Mouse (Mus musculus) forebrain, embryonic 15.5 days (tissue): ENCODE measurements around the gene Acp7. TPM values are rescaled to one million over a fixed set of nuclear protein-coding genes. Genes with fewer than 3 reads are reported as not detected.

Experiments
- ATAC-seq: fragments of 200-750 bp; cut with Nextera tagmentation; replicated peaks from 2 replicates; pipeline ENCODE4 v1.8.0; 2017; ENCODE audit warnings: mild to moderate bottlenecking, moderate TSS enrichment, moderate library complexity
- H3K27ac ChIP-seq: fragments of 300-500 bp; sonication (generic); replicated peaks from 2 replicates; pipeline ENCODE4 v1.5.1; 2015; ENCODE audit warnings: mild to moderate bottlenecking, inconsistent platforms
- H3K27me3 ChIP-seq: fragments of 300-500 bp; sonication (generic); 2 replicates; pipeline ENCODE4 v1.6.1; 2015; ENCODE audit warnings: inconsistent platforms
- H3K36me3 ChIP-seq: fragments of 300-500 bp; sonication (generic); 2 replicates; pipeline ENCODE4 v1.6.1; 2015; ENCODE audit warnings: mild to moderate bottlenecking, inconsistent platforms
- H3K4me1 ChIP-seq: fragments of 300-500 bp; sonication (generic); 2 replicates; pipeline ENCODE4 v1.6.1; 2015; ENCODE audit warnings: inconsistent platforms
- H3K4me2 ChIP-seq: fragments of 300-500 bp; sonication (generic); replicated peaks from 2 replicates; pipeline ENCODE4 v1.6.1; 2015; ENCODE audit warnings: mild to moderate bottlenecking, inconsistent platforms
- H3K4me3 ChIP-seq: fragments of 300-500 bp; sonication (generic); 2 replicates; pipeline ENCODE4 v1.5.1; 2015; ENCODE audit warnings: mild to moderate bottlenecking, inconsistent platforms
- H3K9ac ChIP-seq: fragments of 300-500 bp; sonication (generic); replicated peaks from 2 replicates; pipeline ENCODE4 v1.6.1; 2015; ENCODE audit warnings: mild to moderate bottlenecking, inconsistent platforms
- H3K9me3 ChIP-seq: fragments of 300-500 bp; sonication (generic); 2 replicates; pipeline ENCODE4 v1.6.1; 2016; ENCODE audit warnings: inconsistent platforms
- WGBS: fragments of 180-500 bp; shearing (Covaris S2); methylation state at CpG from one replicate; pipeline ENCODE4 v1.1.7; 2015; ENCODE audit warnings: mixed read lengths; 5-methylcytosine and 5-hydroxymethylcytosine counted together
- polyA plus RNA-seq: library from polyadenylated mRNA; unstranded; fragments of >200 nt; fragmentation: Nextera tagmentation; extraction: Ambion mirVana; gene quantifications from 2 replicates; pipeline ENCODE4 v1.2.1, GENCODE M21; 2015

Gene Acp7
- polyA plus RNA-seq, 1 experiment from 2014 or later, result not detected

DNA sequence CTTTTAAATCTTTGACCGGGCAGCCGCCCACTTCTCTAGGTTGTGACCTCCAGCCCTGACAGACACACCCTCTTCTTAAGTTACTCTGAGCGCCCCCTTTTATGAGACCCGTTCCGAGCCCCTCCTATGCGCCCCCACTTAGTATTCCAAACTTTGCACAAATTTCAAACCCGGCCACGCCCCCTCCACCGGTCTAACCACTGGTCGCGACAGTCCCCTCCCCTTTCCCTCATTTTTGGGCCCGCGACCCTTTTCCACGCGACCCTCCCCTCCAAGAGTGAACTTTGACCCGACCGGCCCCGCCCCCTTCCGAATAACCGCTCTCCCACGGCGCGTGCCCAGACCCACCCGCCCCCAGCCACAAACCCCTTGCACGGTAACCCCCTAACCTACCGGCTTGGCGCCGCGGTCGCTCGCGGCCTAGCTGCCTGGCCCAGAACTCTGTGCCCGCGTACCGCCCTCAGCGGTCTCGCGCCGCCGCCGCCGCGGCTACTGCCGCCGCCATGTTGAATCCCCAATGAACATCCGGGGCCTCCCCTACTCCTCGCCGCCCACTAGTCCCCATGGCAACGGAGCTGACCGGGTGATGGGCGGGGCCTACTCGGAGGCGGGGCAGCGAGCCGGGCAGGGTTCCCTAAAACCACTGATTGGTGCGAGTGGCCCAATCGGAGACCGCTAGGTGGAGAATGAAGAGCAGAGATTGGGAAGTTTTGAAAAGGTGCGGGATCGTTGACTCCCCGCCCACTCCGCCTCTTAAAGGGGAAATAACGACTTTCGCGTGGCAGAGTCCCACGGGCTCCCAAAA lies 33.3 kb downstream of the Acp7 start, which contains the start of the genes Samd4b and Pak4:
TSS of gene Samd4b (minus strand) at position 503 of the 805 bp plus-strand sequence.
TSS of gene Pak4 (minus strand) at position 544 of the 805 bp plus-strand sequence.
- H3K27ac ChIP-seq, result peak within 1 kb of the TSS; percentile 85
- H3K9ac ChIP-seq, result peak within 1 kb of the TSS; percentile 71
- no peaks in the 10 kb centered on the region for H3K9me3 ChIP-seq
- H3K4me2 ChIP-seq, result peak within 1 kb of the TSS; percentile 84
- peak; percentile 92 for ATAC-seq
- under 1% methylated on average over 65 of the region's 66 CpGs for WGBS
- H3K4me3 ChIP-seq, result peak within 1 kb of the TSS; percentile 60
- H3K4me1 ChIP-seq, result peaks cover 41% of the 10 kb centered on the region
- no peaks in the 10 kb centered on the region for H3K27me3 ChIP-seq
- no peaks in the 10 kb centered on the region for H3K36me3 ChIP-seq

DNA sequence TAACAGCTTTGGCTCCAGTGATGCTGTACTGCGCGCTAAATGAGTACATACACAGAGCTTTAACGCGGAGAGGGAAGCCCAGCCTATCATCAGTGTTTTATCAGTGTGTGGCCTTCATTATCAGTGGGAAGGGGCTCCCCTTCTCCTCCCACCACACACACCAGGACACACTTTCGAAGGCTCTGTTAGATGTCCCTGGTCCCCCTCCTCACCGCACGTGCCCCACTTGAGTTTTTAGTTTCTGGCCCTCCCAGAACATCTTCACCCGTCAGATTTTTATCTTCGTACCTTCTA lies 33.9 kb downstream of the Acp7 start:
- H3K4me2 ChIP-seq, result peak overlapping the region; percentile 84
- no peaks in the 10 kb centered on the region for H3K36me3 ChIP-seq
- peak overlapping the region; percentile 85 for H3K27ac ChIP-seq
- peak overlapping the region; percentile 60 for H3K4me3 ChIP-seq
- peak; percentile 3; the same call in 1 of the 2 replicates for ATAC-seq
- H3K9me3 ChIP-seq, result no peaks in the 10 kb centered on the region
- H3K9ac ChIP-seq, result peak overlapping the region; percentile 71
- H3K27me3 ChIP-seq, result no peaks in the 10 kb centered on the region
- WGBS, result 12% methylated on average over 9 of the region's 9 CpGs
- peaks cover 41% of the 10 kb centered on the region for H3K4me1 ChIP-seq

GRCm38 (mm10) chr7:28596436-28597276 lies 34.5 kb downstream of the Acp7 start:
- no peaks in the 10 kb centered on the region for H3K27me3 ChIP-seq
- no peaks in the 10 kb centered on the region for H3K9me3 ChIP-seq
- peak overlapping the region; percentile 84 for H3K4me2 ChIP-seq
- H3K4me3 ChIP-seq, result peak overlapping the region; percentile 60
- no peak for ATAC-seq
- peak overlapping the region; percentile 85 for H3K27ac ChIP-seq
- WGBS, result 41% methylated on average over 20 of the region's 20 CpGs
- peaks cover 40% of the 10 kb centered on the region for H3K4me1 ChIP-seq
- peak overlapping the region; percentile 71 for H3K9ac ChIP-seq
- no peaks in the 10 kb centered on the region for H3K36me3 ChIP-seq

DNA sequence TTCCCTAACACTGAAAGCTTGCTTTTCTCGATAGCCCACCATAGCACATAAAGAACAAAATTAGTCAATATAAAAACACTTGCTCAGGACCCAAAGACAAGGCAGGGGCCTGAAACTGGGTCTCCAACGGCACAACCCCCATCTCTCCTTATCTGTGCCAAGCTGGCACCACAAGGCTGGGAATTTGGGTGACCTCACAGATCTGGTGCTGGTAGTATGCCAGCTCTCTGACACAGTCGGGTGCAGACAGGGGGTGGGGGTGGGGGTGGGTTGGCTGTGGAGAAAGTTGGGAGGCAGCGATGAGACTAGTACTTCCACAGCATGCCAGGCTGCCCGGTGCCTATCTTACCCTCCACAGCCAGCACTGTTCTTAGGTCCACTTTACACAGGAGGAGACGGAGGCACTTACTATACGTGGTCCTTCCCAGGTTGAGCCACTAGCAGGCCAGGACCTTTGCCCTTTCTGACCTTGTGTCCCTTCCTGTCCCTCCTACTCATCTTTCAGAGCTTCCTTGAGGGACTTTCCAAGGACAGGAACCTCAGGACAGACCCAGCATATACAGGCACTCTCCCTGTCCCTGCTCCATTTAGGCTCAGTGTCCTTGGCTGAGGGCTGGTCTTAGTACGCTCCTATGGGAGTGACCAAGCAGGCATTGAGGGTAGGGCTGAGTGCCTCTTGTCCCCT lies 35.2 kb downstream of the Acp7 start:
- WGBS, result 68% methylated on average over 8 of the region's 8 CpGs
- H3K27ac ChIP-seq, result 0 out of 2 replicates have a peak overlapping the region, but pooled peaks have one; percentile 32
- peak overlapping the region; percentile 60; the same call in 1 of the 2 replicates for H3K4me3 ChIP-seq
- H3K4me1 ChIP-seq, result peaks cover 37% of the 10 kb centered on the region
- no peaks in the 10 kb centered on the region for H3K27me3 ChIP-seq
- H3K4me2 ChIP-seq, result peak overlapping the region; percentile 84
- H3K36me3 ChIP-seq, result no peaks in the 10 kb centered on the region
- peak overlapping the region; percentile 71 for H3K9ac ChIP-seq
- ATAC-seq, result no peak
- H3K9me3 ChIP-seq, result no peaks in the 10 kb centered on the region

DNA sequence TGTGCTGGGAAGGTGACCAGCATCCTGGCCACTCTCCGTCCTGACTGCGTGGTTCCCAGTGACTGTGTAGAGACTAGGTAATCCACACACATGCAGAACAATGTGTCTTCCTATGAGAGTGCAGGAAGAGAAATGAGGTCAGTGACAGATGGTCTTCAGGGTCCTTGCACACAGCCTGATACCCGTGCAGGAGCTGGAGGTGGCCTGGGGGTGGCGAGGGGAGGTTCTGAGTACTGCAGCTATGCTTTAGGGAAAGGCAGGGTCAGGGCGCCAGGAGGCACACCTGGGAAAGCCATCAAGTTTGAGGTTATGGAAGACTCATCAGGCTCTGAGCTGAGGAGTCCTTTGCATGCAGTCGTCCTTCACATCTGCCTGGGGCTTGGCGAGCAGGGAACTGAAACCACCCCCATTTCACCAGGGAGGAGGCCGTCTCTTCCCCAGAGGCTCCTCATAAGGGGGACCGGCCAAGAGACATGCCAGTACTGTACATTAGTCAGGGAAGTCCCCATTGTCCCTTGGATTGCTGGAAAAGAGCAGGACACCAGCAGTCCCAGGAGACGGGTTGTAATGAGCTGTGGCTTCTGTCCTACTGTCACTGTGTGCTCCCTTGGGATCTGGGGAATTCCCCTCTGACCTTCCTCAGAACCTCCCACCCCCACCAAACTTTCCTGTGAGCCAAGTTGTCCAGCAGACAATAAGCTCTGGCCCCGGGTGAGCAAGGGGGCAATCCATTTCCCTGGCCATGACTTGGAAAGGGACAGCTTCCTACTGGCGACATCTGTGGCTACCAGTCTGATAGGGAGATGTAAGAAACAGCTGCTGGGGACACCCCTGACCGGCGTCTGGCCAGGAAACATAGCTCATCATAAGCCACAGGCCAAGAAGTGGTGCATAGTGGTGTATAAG lies 37.7 kb downstream of the Acp7 start:
- no peak for ATAC-seq
- no peaks in the 10 kb centered on the region for H3K36me3 ChIP-seq
- H3K4me3 ChIP-seq, result no peak overlapping the region
- H3K9ac ChIP-seq, result no peak overlapping the region
- H3K4me2 ChIP-seq, result no peak overlapping the region
- no peaks in the 10 kb centered on the region for H3K27me3 ChIP-seq
- WGBS, result 65% methylated on average over 14 of the region's 14 CpGs
- no peak overlapping the region for H3K27ac ChIP-seq
- H3K4me1 ChIP-seq, result peaks cover 36% of the 10 kb centered on the region
- no peaks in the 10 kb centered on the region for H3K9me3 ChIP-seq

DNA sequence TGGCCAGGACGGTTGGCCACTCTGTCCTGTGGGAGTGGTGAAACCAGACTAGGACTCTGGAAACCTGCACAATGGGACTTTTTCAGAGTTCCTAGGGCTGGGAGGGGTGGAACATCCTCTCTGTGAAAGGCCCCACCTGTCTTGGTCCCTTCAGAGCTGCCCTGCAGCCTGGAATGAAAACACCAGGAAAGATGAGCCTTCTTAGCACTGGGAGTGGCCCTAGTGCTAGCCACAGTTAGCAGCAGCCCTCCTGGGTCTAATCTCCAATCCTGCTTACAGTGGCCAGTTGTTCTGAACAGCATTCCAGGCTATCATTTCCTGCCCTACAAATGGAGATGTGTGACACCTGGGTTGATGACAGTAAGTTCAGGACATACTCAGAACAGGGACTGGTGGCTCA lies 39.3 kb downstream of the Acp7 start:
- Histone ChIP-seq H3K27ac (no peak overlapping the region), H3K9ac (no peak overlapping the region), H3K9me3 (no peaks in the 10 kb centered on the region), H3K4me2 (no peak overlapping the region), H3K27me3 (no peaks in the 10 kb centered on the region), H3K36me3 (no peaks in the 10 kb centered on the region), H3K4me1 (peaks cover 42% of the 10 kb centered on the region), H3K4me3 (no peak overlapping the region)
- WGBS, result 71% methylated on average over 1 of the region's 1 CpGs
- no peak for ATAC-seq

GRCm38 (mm10) chr7:28587644-28588043 lies 43.5 kb downstream of the Acp7 start:
- Histone ChIP-seq H3K4me2 (no peak overlapping the region), H3K27ac (no peak overlapping the region), H3K36me3 (no peaks in the 10 kb centered on the region), H3K9ac (no peak overlapping the region), H3K27me3 (no peaks in the 10 kb centered on the region), H3K9me3 (no peaks in the 10 kb centered on the region), H3K4me3 (no peak overlapping the region), H3K4me1 (peaks cover 46% of the 10 kb centered on the region)
- no peak for ATAC-seq

DNA sequence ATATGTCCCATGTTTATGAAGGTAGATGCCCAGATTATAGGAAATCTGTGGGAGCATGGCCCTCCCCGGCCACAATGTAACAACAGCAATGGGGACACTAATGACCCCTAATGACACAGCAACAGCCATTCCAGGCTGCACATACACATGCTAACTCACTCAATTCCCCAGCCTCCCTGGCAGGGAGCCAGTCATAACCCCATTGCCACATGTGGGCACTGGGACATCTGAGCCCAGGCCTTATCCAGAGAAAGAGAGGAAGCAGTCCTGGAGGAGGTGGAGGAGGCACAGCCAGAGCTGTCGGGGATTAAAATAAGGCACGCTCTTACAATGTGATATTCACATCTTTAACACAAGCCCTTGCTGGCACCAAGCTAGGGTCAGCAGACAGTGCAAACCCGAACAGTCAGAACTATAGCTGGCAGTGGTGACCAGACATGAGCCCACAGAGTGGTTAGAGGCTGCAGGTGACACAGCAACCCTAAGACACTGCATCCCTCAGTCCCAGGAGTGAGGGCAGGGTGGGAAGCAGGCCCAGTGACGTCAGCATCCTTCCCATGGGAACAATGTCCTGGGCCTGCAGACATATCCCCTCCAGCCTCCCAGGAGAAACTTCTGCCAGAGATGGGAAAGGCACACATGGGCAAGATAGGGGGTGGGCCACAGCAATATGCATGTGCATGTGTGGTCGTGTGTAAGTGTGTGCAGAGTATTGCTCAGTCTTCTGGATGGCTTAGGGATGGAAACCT lies 44.3 kb downstream of the Acp7 start:
- H3K4me3 ChIP-seq, result no peak overlapping the region
- peaks cover 49% of the 10 kb centered on the region for H3K4me1 ChIP-seq
- 61% methylated on average over 6 of the region's 6 CpGs for WGBS
- H3K27me3 ChIP-seq, result no peaks in the 10 kb centered on the region
- H3K9ac ChIP-seq, result no peak overlapping the region; the same call in 1 of the 2 replicates
- H3K9me3 ChIP-seq, result no peaks in the 10 kb centered on the region
- no peak overlapping the region for H3K27ac ChIP-seq
- H3K36me3 ChIP-seq, result no peaks in the 10 kb centered on the region
- ATAC-seq, result no peak
- H3K4me2 ChIP-seq, result no peak overlapping the region

DNA sequence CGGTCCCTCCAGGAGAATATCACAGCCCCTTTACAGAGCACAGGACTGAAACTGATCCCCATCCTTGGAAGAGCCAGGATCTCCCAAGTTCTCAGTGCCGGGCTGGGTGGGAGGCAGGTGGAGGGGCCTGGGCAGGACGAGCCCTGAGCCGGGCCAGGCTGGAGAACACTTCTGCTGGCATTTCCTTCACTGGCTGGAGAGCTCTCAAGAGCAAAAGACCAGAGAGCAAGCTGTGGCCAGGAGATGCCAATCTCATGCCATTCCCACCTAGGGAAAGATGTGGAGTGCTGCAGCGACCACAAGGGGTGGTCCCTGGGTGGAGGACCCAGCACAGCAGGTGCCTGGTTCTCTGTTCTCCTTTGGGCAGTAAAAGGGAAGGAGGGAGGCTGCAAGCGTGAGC lies 46.1 kb downstream of the Acp7 start:
- no peaks in the 10 kb centered on the region for H3K36me3 ChIP-seq
- no peaks in the 10 kb centered on the region for H3K27me3 ChIP-seq
- no peaks in the 10 kb centered on the region for H3K9me3 ChIP-seq
- 0 out of 2 replicates have a peak overlapping the region, but pooled peaks have one; percentile 73 for H3K27ac ChIP-seq
- H3K4me1 ChIP-seq, result peaks cover 49% of the 10 kb centered on the region
- 88% methylated on average over 6 of the region's 6 CpGs for WGBS
- ATAC-seq, result no peak
- H3K4me2 ChIP-seq, result no peak overlapping the region
- no peak overlapping the region for H3K4me3 ChIP-seq
- H3K9ac ChIP-seq, result no peak overlapping the region

- 82% methylated on average over 4 of the region's 4 CpGs for WGBS
Measured at GRCm38 (mm10) chr7:28584468-28584867, 46.7 kb downstream of the Acp7 start.

More at GRCm38 (mm10) chr7:28584468-28584867, 46.7 kb downstream of the Acp7 start:
- Histone ChIP-seq H3K9ac (no peak overlapping the region), H3K9me3 (no peaks in the 10 kb centered on the region), H3K4me3 (no peak overlapping the region), H3K27me3 (no peaks in the 10 kb centered on the region), H3K4me1 (peaks cover 49% of the 10 kb centered on the region), H3K36me3 (no peaks in the 10 kb centered on the region), H3K27ac (peak overlapping the region; percentile 73), H3K4me2 (no peak overlapping the region)
- no peak for ATAC-seq
